Mouse (Mus musculus) thymus, postnatal 10 days (tissue): Measurements from ENCODE around the gene Cd300lg.

Experiments used
- DNase-seq, 2 experiments: peaks; one replicate each; pipeline ENCODE4 v3.0.0; 2021; ENCODE audit warnings: low spot score in 2 of 2

The Cd300lg gene

GRCm38 (mm10) chr11:102025991-102026660 is 15.2 kb upstream of the Cd300lg start:
- no peak for DNase-seq

GRCm38 (mm10) chr11:102026694-102027360 is 14.5 kb upstream of the Cd300lg start:
- peak in 1 of 2 experiments; percentile 17 for DNase-seq

DNA sequence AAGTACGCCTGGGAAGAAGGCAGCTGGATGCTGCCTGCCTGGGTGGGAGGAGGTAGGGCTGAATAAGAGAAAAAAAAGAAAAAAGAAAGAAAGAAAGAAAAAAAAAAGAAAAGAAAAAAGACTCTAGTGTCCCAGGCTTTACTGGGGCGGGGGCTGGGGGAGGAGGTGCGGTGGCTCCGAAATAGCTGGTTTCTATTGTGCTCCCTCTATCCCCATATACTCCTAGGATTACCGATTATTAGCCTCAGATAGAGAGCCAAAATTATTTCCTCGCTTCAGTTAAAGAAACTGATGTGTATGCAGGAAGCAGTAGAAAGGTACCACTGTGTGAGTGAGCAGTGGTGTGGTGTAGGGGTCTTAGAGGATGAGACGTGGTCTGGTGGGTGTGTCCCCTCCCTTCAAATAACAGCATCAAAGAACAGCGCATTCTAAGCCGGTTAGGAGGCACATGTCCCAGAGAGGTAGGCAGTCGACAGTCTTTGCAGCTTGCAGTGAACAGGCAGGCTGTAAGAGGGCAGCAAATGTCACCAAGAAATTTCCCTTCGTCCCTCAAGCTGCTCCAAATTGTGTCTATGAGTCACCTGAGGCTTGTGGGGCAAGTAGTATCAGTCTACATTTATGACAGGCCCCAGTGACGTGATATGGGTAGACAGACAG is 13.8 kb upstream of the Cd300lg start:
- no peak for DNase-seq

- DNase-seq = no peak
These were observed 13.1 kb upstream of the Cd300lg start, which contains the start of gene Mpp3 for GRCm38 (mm10) chr11:102028087-102028816. TSS of gene Mpp3 (minus strand) at chr11:102028461.

DNA sequence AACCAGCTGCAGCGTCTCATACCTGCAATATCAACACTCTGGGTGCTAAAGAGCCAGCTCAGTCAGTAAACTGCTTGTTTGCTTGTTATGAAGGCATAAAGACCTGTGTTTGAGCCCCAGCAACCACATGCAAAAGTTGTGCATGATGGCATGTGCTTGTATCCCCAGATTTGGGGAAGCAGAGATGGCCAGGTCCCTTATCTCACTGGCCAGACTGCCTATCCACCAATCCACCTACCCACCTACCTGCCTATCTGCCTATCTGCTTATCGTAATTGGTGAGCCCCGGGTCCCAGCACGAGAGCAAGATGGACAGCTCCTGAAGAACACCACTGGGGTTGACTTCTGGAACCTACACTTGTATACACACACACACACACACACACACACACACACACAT is 12.0 kb upstream of the Cd300lg start:
- no peak for DNase-seq

DNA sequence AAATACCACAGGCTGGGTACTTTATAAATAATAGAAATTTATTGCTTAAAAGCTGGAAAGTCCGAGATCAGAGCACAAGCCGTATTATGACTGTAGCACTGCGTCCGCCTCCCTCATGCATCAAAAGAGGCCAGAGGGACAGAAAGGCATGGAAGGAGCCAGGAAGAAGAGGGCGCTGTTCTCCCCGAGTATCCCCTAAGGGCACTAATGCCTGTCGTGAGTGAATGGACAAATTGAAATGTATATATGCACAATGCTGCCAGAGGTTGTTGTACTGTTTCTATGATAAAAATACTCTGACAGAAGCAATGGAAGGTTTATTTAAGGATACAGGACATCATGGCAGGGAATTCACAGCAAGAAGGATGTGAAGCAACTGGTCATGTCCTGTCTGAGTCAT is 11.3 kb upstream of the Cd300lg start:
- DNase-seq = no peak

DNA sequence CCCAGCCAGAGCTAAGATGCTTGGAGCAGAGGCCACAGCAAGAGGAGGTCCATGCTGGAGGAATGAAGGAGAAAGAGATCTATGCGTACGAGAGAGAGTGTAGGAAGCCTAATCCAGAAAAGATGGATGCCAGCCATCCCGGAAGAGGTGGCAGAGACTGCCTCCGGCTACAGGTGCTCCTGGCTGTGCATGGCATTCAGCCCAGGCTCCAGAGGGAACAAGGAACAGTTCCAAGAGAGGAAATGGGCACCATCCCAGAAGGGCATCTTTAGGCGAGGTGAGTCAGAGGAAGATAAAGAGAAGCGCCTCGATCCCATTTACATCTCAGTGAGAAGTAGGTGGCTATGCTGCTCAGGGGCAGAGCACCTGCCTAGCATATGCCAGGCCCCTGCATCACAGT is 10.2 kb upstream of the Cd300lg start:
- no peak for DNase-seq

DNA sequence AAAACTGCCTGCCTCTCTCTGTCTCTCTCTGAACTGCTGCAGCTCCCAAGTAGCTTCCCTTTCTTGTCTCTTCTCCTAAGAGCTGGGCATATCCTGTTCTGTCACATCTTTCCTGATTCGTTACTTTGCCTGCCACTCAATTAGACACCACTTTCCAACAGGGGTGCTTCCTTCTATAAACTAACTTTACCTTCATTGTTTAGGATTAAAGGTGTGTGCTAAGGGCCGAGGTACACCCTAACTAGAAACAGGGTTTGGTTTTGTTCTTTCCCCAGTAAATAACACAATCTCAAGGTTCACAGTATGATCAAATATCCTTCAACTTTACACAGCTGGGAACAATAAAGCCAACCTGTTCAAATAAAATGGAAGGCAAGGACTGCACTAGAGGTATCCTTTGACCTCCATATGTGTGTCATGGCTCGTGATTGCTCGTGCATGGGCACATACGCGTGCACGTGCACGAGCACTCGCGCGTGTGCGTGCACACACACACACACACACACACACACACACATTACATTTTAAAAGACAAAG is 8.2 kb upstream of the Cd300lg start:
- DNase-seq = no peak

DNA sequence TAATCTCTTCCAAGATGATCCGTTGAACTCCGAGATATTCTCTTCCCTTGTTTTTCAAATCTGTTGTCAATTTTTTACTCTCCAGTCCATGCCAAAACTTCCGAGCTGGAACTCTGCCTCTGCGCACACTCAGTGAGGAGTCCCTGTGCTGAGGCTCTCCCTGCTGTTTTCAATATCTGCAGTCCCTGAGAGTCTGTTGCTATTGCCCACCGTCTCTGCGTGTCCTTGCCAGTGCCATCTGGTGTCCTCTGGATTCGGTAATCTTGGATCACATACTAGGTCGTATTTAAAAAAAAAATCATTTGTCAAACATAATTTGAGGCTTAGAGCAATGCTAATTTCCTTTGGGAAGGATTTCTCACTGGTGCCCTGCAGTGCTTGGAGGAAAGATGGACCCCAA is 6.4 kb upstream of the Cd300lg start:
- no peak for DNase-seq

DNA sequence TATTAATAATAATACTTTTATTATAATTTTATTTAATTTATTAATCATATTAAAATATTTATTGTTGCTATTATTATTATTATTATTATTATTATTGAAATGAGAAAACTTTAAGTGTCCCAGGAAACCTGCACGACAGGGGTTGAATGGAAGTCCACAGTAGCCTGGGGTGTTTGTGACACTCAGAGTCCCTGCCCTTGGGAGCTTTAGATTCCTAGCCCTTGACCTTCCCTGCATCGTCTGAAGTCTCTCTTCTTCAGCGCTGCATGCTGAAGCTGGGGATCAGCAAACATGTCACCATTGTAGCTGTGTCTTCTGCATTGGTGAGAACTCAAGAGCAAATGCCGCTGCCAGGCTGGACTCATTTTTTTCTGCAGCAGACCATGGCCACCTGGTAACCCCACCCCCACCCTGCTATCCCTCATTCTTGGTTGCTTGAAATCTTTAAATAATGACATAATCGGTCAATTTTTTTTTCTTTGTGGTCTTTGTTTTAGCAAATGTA is 5.8 kb upstream of the Cd300lg start:
- no peak for DNase-seq

- DNase-seq = no peak
These were observed 5.0 kb upstream of the Cd300lg start for GRCm38 (mm10) chr11:102036336-102036735.

GRCm38 (mm10) chr11:102037789-102038188 is 3.5 kb upstream of the Cd300lg start:
- DNase-seq = no peak

- DNase-seq = no peak
These were observed 1.7 kb upstream of the Cd300lg start for GRCm38 (mm10) chr11:102039487-102040137.

DNA sequence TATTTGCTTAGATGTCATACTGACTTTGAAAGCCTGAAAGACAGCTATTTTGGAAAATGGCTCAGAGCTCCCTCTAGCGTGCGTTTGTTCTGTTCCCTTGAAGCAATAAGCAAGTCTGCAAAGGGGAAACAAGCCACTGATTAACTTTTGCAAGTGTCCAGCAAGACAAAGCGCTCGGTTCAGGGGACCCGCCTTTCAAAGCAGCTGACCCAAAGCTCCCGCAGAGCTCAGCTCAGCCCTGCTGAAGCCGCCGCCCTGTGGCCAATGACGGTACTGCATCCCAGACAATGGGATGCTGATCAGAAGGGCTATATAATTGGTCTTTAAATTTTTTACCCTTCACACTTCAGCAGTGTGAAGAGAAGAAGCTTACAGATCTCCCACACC is 1.2 kb upstream of the Cd300lg start:
- DNase-seq = peak; percentile 11 to 65

DNA sequence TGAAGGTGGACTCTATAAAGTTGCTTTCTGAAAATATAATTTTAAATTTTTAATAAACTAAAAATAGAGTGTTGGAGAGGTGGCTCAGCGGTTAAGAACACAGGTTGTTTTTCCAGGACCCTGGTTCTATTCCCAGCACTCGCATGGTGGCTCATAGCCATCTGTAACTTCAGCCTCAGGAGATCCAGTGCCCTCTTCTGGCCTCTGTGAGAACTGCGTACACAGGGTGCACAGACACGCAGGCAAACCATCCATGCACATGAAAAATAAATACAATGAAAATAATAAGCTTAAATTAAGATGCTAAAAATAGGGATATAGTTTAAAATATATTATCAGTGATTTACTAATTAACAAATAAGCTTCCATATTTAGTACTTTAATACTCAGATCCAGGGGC is 663 bp upstream of the Cd300lg start:
- DNase-seq = no peak

DNA sequence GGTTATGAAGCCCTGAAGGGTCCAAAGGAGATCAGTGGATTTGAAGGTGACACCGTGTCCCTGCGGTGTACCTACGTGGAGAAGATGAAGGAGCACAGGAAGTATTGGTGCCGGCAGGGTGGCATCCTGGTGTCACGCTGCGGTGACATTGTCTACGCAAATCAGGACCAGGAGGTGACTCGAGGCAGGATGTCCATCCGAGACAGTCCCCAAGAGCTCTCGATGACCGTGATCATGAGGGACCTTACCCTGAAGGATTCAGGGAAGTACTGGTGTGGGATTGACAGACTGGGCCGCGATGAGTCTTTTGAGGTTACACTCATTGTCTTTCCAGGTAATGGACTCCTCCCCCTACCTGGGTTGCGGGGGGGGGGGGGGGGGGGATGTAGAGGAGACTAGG is 1.7 kb downstream of the Cd300lg start:
- DNase-seq = no peak

- DNase-seq = no peak
These were observed 2.1 kb downstream of the Cd300lg start for GRCm38 (mm10) chr11:102043381-102043780.

- no peak for DNase-seq
These were observed 3.4 kb downstream of the Cd300lg start for GRCm38 (mm10) chr11:102044691-102045212.

DNA sequence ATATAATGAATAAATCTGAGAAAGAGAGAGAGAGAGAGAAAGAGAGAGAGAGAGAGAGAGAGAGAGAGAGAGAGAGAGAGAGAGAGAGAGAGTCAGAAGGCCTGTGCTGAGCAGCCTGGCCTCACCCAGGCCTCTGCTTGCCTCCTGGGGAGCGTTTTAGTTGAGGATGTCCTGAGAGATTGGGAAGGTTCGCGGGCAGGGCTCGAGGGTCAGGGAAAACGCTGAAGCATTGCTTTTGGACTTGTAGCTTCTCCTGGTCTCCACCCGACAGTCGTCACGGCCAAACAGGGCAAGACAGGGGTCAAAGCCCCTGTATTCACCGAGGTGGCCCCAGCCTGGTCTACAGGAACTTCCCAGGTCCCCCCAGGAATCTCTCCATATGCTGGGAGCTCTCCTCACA is 5.3 kb downstream of the Cd300lg start:
- no peak for DNase-seq

- no peak for DNase-seq
These were observed 8.7 kb downstream of the Cd300lg start for GRCm38 (mm10) chr11:102049875-102050482.

- DNase-seq = no peak
These were observed 10.2 kb downstream of the Cd300lg start for GRCm38 (mm10) chr11:102051541-102051940.
